Mouse (Mus musculus): ENCODE measurements around the gene Apobr. TPM values are rescaled to one million over a fixed set of nuclear protein-coding genes. Genes with fewer than 3 reads are reported as not detected.

Apobr gene
- under 1 TPM; 0.26 to 0.59 TPM for total RNA-seq (2021)
- long read RNA-seq, experiment 1 = 0 reads
- long read RNA-seq, experiment 2, partial matches to known transcripts = 0 of 1 reads
- long read RNA-seq, experiment 2, other reads (novel, unspliced or antisense) = 1 of 1 reads

DNA sequence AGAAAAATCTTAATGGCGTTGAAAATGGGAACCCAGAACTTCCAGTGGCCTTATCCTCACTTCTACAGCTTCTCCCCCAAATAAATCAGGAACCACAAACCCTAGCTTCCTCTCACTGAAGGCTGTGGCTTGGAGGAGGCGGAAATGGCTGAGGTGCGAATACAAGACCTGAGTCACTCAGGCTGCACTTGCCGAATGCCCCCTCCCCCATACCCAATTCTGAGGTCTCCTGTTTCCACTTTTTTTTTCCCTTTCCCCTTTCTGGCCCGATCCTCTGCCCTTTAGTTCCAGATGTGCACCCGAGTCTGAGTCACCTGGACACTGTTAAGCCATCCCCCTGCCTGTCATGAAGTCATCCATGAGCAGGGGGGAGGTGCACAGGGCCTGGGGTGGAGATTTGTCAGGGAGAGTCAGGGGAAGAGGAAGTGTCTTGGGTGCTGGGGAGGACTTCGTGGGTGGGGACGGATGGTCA is at the start of gene Apobr:
Gene Apobr (plus strand): TSS at position 437 of the 472 bp plus-strand sequence.
- no peak for DNase-seq

GRCm38 (mm10) chr7:126535766-126536165 is 49.0 kb upstream of the Apobr start:
- DNase-seq = no peak

GRCm38 (mm10) chr7:126536466-126536865 is 48.3 kb upstream of the Apobr start:
- DNase-seq = no peak

GRCm38 (mm10) chr7:126537820-126538585 is 46.7 kb upstream of the Apobr start:
- no peak for DNase-seq

- no peak for DNase-seq
These were observed 43.1 kb upstream of the Apobr start for GRCm38 (mm10) chr7:126541661-126542060.

DNA sequence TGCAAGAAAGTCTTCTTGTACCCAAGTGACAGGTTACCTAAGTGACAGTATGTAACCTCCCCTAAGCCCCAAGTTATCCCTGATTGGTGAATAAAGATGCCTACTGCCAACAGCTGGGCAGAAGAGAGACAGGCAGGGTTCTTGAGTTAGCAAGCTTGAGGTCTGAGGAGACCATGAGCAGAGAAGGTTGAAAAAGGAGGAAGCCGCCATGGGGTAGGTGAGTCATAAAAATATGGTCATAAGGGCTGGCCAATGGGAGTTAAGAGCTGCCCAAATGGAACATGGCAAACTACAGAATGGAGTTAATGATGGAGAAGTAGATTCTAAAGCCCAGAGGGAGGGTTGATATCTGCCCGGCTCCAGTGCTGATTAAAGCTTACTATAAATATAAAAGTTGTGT is 39.1 kb upstream of the Apobr start:
- DNase-seq = no peak

DNA sequence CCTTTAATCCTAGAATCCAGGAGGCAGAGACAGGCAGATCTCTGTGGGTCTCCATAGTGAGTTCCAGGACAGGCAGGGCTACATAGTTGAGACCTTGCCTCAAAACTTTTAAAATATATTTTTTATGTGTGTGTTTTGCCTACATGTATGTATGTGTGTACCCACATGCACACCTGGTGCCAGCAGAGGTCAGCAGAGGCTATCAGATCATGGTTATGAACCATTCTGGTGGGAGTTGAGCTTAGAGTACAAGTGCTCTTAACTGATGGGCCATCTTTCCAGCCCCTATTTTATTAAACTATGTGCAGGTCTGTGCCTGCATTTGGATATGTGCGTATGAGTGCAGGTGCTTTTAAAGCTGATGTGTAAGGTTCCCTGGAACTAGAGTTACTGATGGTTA is 29.9 kb upstream of the Apobr start:
- no peak for DNase-seq

DNA sequence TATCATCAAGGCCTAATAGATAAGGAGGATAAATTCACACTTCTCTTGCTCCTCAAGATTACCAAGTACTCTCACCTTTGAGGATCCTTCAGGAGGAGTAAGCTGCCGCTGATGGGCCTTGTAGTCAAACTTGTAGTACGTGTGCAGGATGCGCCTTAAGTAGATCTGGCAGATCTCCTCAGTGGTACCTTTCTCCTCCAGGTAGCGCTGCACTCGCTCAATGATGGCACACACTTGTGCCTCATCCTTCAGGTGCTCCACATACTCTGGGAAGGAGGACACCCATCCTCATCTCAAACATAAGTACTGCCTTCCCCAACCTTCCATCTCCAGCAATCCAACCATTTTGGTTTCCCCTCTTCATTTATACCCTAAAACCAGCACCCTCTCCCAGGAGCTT is 28.1 kb upstream of the Apobr start:
- DNase-seq = no peak

- DNase-seq = no peak
These were observed 19.0 kb upstream of the Apobr start for GRCm38 (mm10) chr7:126565693-126566092.

- DNase-seq = peak; percentile 79
These were observed 18.5 kb upstream of the Apobr start, which contains the start of gene Eif3c for GRCm38 (mm10) chr7:126566094-126566765. TSS of gene Eif3c (minus strand) at chr7:126566411.

DNA sequence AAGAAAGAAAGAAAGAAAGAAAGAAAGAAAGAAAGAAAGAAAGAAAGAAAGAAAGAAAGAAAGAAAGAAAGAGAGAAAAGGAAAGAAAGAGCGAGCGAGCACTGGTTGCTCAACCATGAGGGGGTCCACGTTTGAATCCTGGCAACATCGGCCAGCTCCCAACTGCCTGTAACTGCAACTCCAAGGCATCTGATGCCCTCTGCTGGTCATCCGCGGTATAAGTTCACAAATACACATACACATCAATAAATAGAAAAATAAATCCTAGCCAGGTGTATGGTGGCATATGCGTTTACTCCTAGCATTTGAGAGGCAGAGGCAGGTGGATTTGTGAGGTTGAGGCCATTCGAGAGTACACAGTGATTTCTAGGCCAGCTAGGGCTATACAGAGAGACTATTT is 7.8 kb upstream of the Apobr start:
- no peak for DNase-seq

DNA sequence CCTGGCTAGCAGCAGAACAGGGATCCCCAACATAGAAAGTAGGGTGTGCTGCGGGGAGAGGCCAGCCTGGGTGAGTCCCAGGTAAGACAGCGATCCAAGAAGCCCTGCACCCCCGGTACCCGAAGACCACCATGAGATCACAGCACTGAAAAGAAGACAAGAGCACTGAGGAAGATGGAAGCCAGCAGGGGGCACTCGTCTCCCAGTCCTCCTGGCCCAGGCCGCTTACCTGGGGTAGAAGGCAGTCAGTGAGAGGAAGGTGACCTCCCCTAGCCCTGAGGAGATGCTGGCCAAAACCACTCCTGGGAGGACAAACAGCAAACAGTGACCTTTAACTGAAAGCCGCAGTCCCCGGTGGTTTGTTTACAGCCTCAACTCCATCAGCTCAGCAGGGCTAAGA is 5.6 kb upstream of the Apobr start:
- no peak for DNase-seq

DNA sequence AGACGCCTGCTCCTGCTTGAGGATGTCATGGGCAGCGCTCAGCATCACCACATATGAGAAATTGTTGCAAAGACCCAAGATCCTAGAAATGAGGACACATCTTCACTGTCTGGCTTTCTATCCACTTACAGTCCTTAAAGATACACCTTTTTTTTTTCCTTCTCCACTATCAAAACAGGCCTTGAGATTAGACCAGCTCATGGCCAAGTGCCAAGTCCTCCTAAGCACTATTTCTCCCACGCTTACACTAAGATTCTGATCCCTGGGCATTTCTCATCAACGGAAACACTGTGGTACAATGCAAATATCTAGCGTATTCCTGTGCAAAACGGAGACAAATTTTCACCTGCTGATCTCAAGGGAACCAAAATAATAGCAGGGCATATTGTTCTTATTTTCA is 3.1 kb upstream of the Apobr start:
- DNase-seq = no peak

DNA sequence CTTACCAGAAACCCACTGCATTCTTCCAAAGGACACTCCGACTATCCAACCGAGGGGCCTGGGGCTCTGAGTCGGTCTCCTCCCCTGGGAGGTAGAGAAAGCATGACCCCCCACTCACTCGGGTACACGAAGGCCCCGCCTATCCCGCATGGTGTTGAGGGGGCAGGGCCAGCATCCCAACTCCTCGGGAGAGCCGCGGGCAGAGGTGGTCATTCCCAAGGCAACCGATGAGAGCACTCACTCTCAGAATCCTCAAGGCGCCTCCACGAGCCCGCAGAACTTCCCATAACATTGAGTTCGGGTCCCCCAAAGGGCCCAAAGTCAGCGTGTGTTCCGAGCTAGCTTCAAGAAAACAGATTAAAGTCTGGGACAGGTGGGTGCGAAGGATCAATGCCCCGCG is 2.0 kb upstream of the Apobr start:
- DNase-seq = peak; percentile 27

DNA sequence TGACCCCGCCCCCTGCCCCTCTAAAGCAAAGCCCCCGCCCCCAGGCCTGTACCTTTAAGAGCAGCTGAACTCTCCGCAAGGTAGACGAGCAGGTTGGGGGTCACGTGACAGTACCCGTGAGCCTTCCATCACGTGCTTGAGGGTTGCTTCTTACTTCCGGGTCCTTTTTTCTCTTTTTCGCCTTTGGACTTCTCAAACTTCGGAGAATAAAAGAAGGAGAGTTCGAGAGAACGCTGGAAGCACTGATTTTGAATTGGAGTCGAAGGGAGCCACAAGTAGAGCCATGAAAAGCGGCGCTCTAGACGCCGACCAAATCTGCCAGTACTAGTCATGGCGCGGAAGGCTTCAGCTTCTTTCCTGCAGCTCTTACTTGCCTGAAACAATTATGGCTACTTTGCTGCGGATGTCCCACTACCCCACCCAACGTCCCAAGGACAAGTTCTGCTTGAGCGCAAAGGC is 1.5 kb upstream of the Apobr start:
- DNase-seq = peak; percentile 81

GRCm38 (mm10) chr7:126583761-126584160 is 981 bp upstream of the Apobr start:
- no peak for DNase-seq

- DNase-seq = no peak
These were observed 975 bp downstream of the Apobr start, which contains the start of gene Cln3 for GRCm38 (mm10) chr7:126585717-126586116. TSS of gene Cln3 (minus strand) at chr7:126585817.

DNA sequence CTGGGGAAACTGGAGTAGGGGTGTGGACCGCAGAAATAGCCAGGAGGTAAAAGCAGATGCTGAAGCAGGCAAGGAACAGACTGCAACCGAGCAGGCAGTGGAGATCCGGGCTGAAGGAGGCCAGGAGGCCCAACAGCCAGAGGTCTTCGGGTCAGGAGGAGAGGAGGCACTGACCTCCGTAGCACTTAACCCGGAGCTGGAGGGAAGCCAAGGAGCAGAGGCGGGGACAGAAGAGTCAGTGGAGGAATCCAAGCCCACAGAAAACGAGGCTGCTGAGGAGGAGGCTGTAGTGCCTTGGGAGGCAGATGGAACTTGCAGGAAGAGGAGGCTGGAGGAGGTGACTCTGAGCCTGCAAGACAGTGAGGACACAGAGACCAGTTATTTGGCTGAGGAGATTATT is 2.1 kb downstream of the Apobr start:
- DNase-seq = peak; percentile 33

- peak; percentile 44 for DNase-seq
These were observed 3.0 kb downstream of the Apobr start for GRCm38 (mm10) chr7:126587779-126588178.

DNA sequence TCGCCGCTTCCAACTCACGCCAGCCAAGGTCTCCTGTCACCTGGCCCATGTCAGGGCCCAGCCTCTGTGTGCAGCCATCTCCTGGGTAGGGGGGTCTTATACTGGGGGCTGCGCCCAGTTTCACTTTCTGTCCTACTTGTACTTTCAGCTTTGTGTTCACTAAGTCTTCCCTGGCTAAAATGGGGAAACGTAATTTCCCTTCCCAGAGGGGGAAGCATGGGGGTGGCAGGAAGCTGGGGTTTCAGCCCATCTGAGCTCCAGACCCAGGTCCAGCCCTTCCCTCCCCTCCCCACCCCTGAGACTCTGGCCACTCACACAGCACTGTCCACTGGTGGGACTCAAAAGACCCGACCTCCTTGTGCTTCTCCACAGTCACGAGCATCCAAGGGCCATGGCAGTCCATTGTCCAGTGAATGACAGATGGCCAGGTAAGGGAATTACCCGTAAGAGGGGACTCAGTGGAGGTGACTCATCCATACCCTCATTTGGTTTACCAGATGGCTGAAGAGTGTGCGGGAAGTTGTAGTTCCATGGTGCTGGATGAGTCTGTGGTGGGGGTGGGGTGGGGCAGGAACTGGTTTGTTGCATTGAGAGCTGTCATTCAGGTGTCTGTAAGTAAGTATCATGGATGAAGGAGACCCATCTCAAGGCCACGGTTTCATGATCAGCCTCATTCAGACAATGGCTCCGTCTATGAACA is 10.3 kb downstream of the Apobr start, which contains the start of gene Il27:
Gene Il27 (minus strand): TSS at position 80 of the 700 bp plus-strand sequence.
- DNase-seq = no peak

DNA sequence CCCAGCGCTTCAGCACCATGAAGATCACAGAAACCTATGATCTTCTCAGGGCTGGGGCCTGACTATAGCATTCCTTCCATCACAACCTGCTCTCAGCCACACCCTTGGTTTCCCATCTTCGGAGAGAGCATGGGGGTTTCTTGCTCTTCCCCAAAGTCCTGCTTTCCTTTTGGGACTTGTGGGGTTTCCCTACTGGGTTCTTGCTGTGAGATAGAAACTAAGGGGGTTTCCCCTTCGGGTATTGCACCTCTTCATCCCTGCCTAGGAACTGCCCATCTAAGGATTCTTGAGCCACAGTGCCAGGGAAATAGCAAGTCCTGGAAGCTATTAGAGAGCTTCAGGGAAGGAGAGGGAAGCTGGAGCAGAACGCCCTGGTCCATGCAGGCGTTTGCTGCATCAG is 11.1 kb downstream of the Apobr start:
- DNase-seq = no peak

DNA sequence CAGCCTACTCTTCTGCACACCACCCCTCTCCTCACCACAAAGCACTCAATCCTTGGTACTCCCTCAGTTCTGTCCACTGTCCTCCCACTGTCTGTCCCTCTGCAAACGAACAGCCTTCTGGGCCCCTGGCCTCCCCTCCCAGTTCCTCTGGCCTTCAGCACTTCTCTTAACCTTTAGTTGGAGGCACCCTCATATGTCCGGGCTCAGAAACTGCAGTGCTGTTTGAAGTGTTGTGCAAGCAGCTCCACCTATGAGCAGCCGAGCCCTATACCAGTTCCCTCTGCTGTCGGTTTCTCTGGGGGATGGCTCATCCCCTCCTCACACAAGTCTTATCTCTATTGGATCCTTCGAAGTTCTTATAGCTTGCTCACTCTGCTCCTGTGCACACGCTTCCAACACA is 11.7 kb downstream of the Apobr start:
- no peak for DNase-seq

All from gastrocnemius, postnatal 25 days (tissue).